Mouse (Mus musculus) kidney, adult 18-20 months (tissue): Measurements from ENCODE around the gene Tenm3.

Source experiments
- DNase-seq: peaks from one replicate; pipeline ENCODE4 v3.0.0; 2021

Gene Tenm3

GRCm38 (mm10) chr8:48445690-48446089, 398.1 kb downstream of the Tenm3 start:
- no peak for DNase-seq

- DNase-seq: no peak
These were observed 404.3 kb downstream of the Tenm3 start for GRCm38 (mm10) chr8:48439491-48439890.

GRCm38 (mm10) chr8:48437523-48438207, 406.1 kb downstream of the Tenm3 start:
- no peak for DNase-seq

- no peak for DNase-seq
These were observed 418.6 kb downstream of the Tenm3 start for GRCm38 (mm10) chr8:48425101-48425500.

GRCm38 (mm10) chr8:48417714-48418113, 426.0 kb downstream of the Tenm3 start:
- DNase-seq: no peak

GRCm38 (mm10) chr8:48410916-48411315, 432.8 kb downstream of the Tenm3 start:
- DNase-seq: no peak

GRCm38 (mm10) chr8:48400572-48400972, 443.2 kb downstream of the Tenm3 start:
- no peak for DNase-seq

GRCm38 (mm10) chr8:48385833-48386232, 457.9 kb downstream of the Tenm3 start:
- no peak for DNase-seq

GRCm38 (mm10) chr8:48380035-48380434, 463.7 kb downstream of the Tenm3 start:
- no peak for DNase-seq

- DNase-seq: no peak
These were observed 467.0 kb downstream of the Tenm3 start for GRCm38 (mm10) chr8:48376774-48377173.

GRCm38 (mm10) chr8:48375183-48375582, 468.6 kb downstream of the Tenm3 start:
- DNase-seq: no peak

GRCm38 (mm10) chr8:48373404-48373803, 470.3 kb downstream of the Tenm3 start:
- DNase-seq: no peak

- DNase-seq: no peak
These were observed 476.6 kb downstream of the Tenm3 start for GRCm38 (mm10) chr8:48367164-48367563.

GRCm38 (mm10) chr8:48356849-48357248, 486.9 kb downstream of the Tenm3 start:
- DNase-seq: no peak

- DNase-seq: no peak
These were observed 490.3 kb downstream of the Tenm3 start for GRCm38 (mm10) chr8:48353458-48353857.

GRCm38 (mm10) chr8:48348901-48349300, 494.9 kb downstream of the Tenm3 start:
- DNase-seq: no peak

GRCm38 (mm10) chr8:48348386-48348785, 495.4 kb downstream of the Tenm3 start:
- no peak for DNase-seq

GRCm38 (mm10) chr8:48343067-48343420, 500.7 kb downstream of the Tenm3 start:
- no peak for DNase-seq

- no peak for DNase-seq
These were observed 501.3 kb downstream of the Tenm3 start for GRCm38 (mm10) chr8:48342321-48343066.

- no peak for DNase-seq
These were observed 502.1 kb downstream of the Tenm3 start for GRCm38 (mm10) chr8:48341692-48342091.

- DNase-seq: no peak
These were observed 502.5 kb downstream of the Tenm3 start for GRCm38 (mm10) chr8:48341276-48341675.

GRCm38 (mm10) chr8:48322655-48323265, 521.0 kb downstream of the Tenm3 start:
- no peak for DNase-seq

GRCm38 (mm10) chr8:48322240-48322639, 521.5 kb downstream of the Tenm3 start:
- DNase-seq: no peak

GRCm38 (mm10) chr8:48319674-48320073, 524.1 kb downstream of the Tenm3 start:
- no peak for DNase-seq
